In genomic region chr9:59197506-59197905, GRCm38 (mm10) we compare ENCODE assay signal across 9 mouse cellular contexts.
DNase-seq lines count a peak whose midpoint lies in the region; ATAC-seq and TF ChIP-seq lines count a peak whose summit lies in the region.
"Had no signal": no experiment of that assay in that cellular context is flagged by ENCODE, and none has a peak within 500 bp of the region (broad histone marks: within the 10 kb centered on the region; RNA-seq: fewer than 3 reads in every experiment).

No protein-coding gene starts in this region.

- no peak for TF ChIP-seq CTCF in gastrocnemius, adult 2 months (IDR thresholded peaks at IDR 0.05)

- no peak for ATAC-seq in liver, embryonic 12.5 days

- no peak for DNase-seq in gastrocnemius, adult 2 months
- no peak for DNase-seq in gastrocnemius, postnatal 25 days
- DNase-seq in cerebellum, postnatal 14 days = peak; percentile 76 to 78
- peak; percentile 58 to 62 for DNase-seq in layer of hippocampus, postnatal 36 days
- peak; percentile 78 to 88 for DNase-seq in right cerebral cortex, postnatal 10 days (ENCODE audit: low spot score in 2 of 2)
- DNase-seq in testis, postnatal 14 days (ENCODE audit: low spot score) = no peak
- no peak for DNase-seq in kidney, postnatal 10 days

- H3K36me3 ChIP-seq in liver, embryonic 12.5 days = no peaks in the 10 kb centered on the region

- H3K4me3 ChIP-seq in gastrocnemius, adult 2 months = peak overlapping the region; percentile 30
- H3K4me3 ChIP-seq in liver, embryonic 12.5 days = no peak overlapping the region

- no peaks in the 10 kb centered on the region for H3K9me3 ChIP-seq in liver, embryonic 12.5 days (replicated peaks)

- no peaks in the 10 kb centered on the region for H3K4me1 ChIP-seq in liver, embryonic 12.5 days

- 0 out of 2 replicates have a peak, but pooled peaks cover 4% of the 10 kb centered on the region for H3K27me3 ChIP-seq in liver, embryonic 12.5 days (replicated peaks)

- H3K4me2 ChIP-seq in liver, embryonic 12.5 days = no peak overlapping the region
- H3K4me2 ChIP-seq: liver, embryonic 11.5 days had no signal

- WGBS in liver, embryonic 12.5 days (ENCODE audit: insufficient replicate concordance) = 67% methylated on average over 12 of the region's 12 CpGs

- intact Hi-C loops in gastrocnemius, adult 2 months (cut with DNase I) = no loop called here

- no peak overlapping the region for H3K27ac ChIP-seq in gastrocnemius, adult 2 months
- no peak overlapping the region for H3K27ac ChIP-seq in liver, embryonic 12.5 days

- no peak overlapping the region for H3K9ac ChIP-seq in liver, embryonic 12.5 days

Comparison
In these comparisons a context has a peak if more than half of its experiments do, and no peak if none do; other contexts are left out.
1. DNase-seq: peak in cerebellum, postnatal 14 days (2 of 2), layer of hippocampus, postnatal 36 days (2 of 2) and right cerebral cortex, postnatal 10 days (2 of 2); none in gastrocnemius, adult 2 months (single experiment), gastrocnemius, postnatal 25 days (single experiment), testis, postnatal 14 days (single experiment) and kidney, postnatal 10 days (single experiment).